ENCODE assay signal across 8 mouse cellular contexts in the genomic region with DNA sequence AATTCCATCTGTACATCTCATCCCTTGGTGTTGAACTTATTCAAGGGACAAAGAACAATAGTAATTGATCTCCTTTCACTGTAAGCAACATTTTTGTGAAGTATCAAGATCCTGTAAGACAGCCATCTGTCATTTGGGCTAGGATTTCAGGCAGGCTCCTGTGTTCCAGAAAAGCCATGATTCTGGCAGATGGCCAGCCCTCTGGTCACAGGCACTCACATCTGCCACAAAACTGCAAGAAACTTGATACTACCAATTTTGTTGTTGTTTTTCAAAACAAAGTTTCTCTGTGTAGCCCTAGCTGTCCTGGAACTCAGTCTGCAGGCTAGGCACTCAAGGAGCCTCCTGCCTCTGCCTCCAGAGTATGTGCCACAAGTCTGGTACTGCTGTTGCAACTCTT.
DNase-seq lines count a peak whose midpoint lies in the region; ATAC-seq and TF ChIP-seq lines count a peak whose summit lies in the region.
"Had no signal": no experiment of that assay in that cellular context is flagged by ENCODE, and none has a peak within 500 bp of the region (broad histone marks: within the 10 kb centered on the region; RNA-seq: fewer than 3 reads in every experiment).

No protein-coding gene starts in this region.

- intact Hi-C loops in left cerebral cortex, postnatal 4 days (cut with DNase I) = no loop called here

- H3K4me3 ChIP-seq in layer of hippocampus, adult 2 months = no peak overlapping the region
- no peak overlapping the region for H3K4me3 ChIP-seq in liver, postnatal 0 days (ENCODE audit: low read depth, low read length)
- H3K4me3 ChIP-seq: midbrain, embryonic 12.5 days had no signal

- no peak overlapping the region for H3K9ac ChIP-seq in liver, postnatal 0 days (replicated peaks)
- H3K9ac ChIP-seq: midbrain, embryonic 12.5 days had no signal

- TF ChIP-seq EP300 in liver, postnatal 0 days (IDR thresholded peaks at IDR 0.05; ENCODE audit: low read depth) = no peak

- H3K27ac ChIP-seq in layer of hippocampus, adult 2 months = no peak overlapping the region
- H3K27ac ChIP-seq in liver, postnatal 0 days (ENCODE audit: low read depth) = no peak overlapping the region
- H3K27ac ChIP-seq: midbrain, embryonic 12.5 days had no signal

- no peak for ATAC-seq in liver, postnatal 0 days

- no peaks in the 10 kb centered on the region for H3K9me3 ChIP-seq in liver, postnatal 0 days (ENCODE audit: low read length)
- H3K9me3 ChIP-seq: midbrain, embryonic 12.5 days had no signal

- peak; percentile 51 for DNase-seq in left cerebral cortex, postnatal 4 days
- no peak for DNase-seq in left cerebral cortex, adult 8-10 months (ENCODE audit: low spot score in 2 of 2)
- peak; percentile 10 for DNase-seq in adrenal gland, adult 8-10 months
- DNase-seq in cerebellum, adult 8-10 months = peak; percentile 31
- DNase-seq in layer of hippocampus, adult 2 months (ENCODE audit: low spot score in 2 of 2) = peak; percentile 6 to 41
- DNase-seq in ovary, postnatal 10 days (ENCODE audit: low spot score) = no peak
- DNase-seq in liver, postnatal 0 days = no peak

- H3K4me2 ChIP-seq in liver, postnatal 0 days (ENCODE audit: low read depth, low read length) = no peak overlapping the region
- H3K4me2 ChIP-seq: midbrain, embryonic 12.5 days had no signal

- no peaks in the 10 kb centered on the region for H3K27me3 ChIP-seq in liver, postnatal 0 days (ENCODE audit: insufficient read depth, low read length)
- H3K27me3 ChIP-seq: midbrain, embryonic 12.5 days had no signal

- no peaks in the 10 kb centered on the region for H3K4me1 ChIP-seq in liver, postnatal 0 days (ENCODE audit: insufficient read depth)

- H3K36me3 ChIP-seq in liver, postnatal 0 days (replicated peaks; ENCODE audit: insufficient read depth, low read length) = no peaks in the 10 kb centered on the region
- H3K36me3 ChIP-seq: midbrain, embryonic 12.5 days had no signal

- TF ChIP-seq CTCF in layer of hippocampus, adult 2 months (conservative IDR thresholded peaks at IDR 0.05) = no peak
- no peak for TF ChIP-seq CTCF in liver, postnatal 0 days (IDR thresholded peaks at IDR 0.05; ENCODE audit: low read depth)

Comparison
In these comparisons a context has a peak if more than half of its experiments do, and no peak if none do; other contexts are left out.
1. DNase-seq: peak in left cerebral cortex, postnatal 4 days (single experiment), adrenal gland, adult 8-10 months (single experiment), cerebellum, adult 8-10 months (single experiment) and layer of hippocampus, adult 2 months (2 of 2); none in left cerebral cortex, adult 8-10 months (0 of 2), ovary, postnatal 10 days (single experiment) and liver, postnatal 0 days (single experiment).